Mouse (Mus musculus) testis, adult 2 months (tissue): ENCODE measurements around the gene Lhx2. TPM values are rescaled to one million over a fixed set of nuclear protein-coding genes. Genes with fewer than 3 reads are reported as not detected.
A peak's percentile ranks its signal among the peaks of the same experiment; 100 is the strongest.

ENCODE experiments used
- H3K27ac ChIP-seq: fragments of 200-500 bp; 2 replicates; pipeline ENCODE4 v1.5.1; 2012; ENCODE audit warnings: low read depth, low read length; ENCODE audit not compliant: control insufficient read depth, insufficient read depth
- H3K27me3 ChIP-seq: fragments of 200-500 bp; 2 replicates; pipeline ENCODE4 v1.6.1; 2012; ENCODE audit warnings: mild to moderate bottlenecking, low read length, moderate library complexity; ENCODE audit not compliant: control insufficient read depth, insufficient read depth
- H3K36me3 ChIP-seq: fragments of 200-500 bp; 2 replicates; pipeline ENCODE4 v1.6.1; 2012; ENCODE audit warnings: mild to moderate bottlenecking, low read length; ENCODE audit not compliant: control insufficient read depth, insufficient read depth
- H3K4me1 ChIP-seq: fragments of 200-500 bp; 2 replicates; pipeline ENCODE4 v1.6.1; 2012; ENCODE audit warnings: low read length; ENCODE audit not compliant: control insufficient read depth, insufficient read depth
- H3K4me3 ChIP-seq: fragments of 200-500 bp; 2 replicates; pipeline ENCODE4 v1.5.1; 2012; ENCODE audit warnings: low read depth, mild to moderate bottlenecking, low read length, moderate library complexity, mixed read lengths; ENCODE audit not compliant: control insufficient read depth
- CTCF ChIP-seq: fragments of 200-500 bp; IDR thresholded peaks from 2 replicates; pipeline ENCODE4 v1.5.1; 2012; ENCODE audit warnings: low read depth, mild to moderate bottlenecking, inconsistent platforms, low read length, moderate library complexity; ENCODE audit not compliant: control insufficient read depth, insufficient read depth, insufficient replicate concordance
- POLR2A ChIP-seq: fragments of 200-500 bp; IDR thresholded peaks from 2 replicates; pipeline ENCODE4 v1.6.1; 2012; ENCODE audit warnings: low read depth, mild to moderate bottlenecking, inconsistent platforms, low read length, moderate library complexity; ENCODE audit not compliant: control insufficient read depth
- polyA plus RNA-seq: library from polyadenylated mRNA; depleted of rRNA; stranded (reverse); fragments of >200 nt; gene quantifications from 2 replicates; pipeline ENCODE4 v1.2.3, GENCODE M21; 2012

The Lhx2 gene
- polyA plus RNA-seq, 1 experiment = 1.0 TPM

- Histone ChIP-seq H3K27me3 (peaks cover 4% of the 10 kb centered on the region), H3K4me3 (no peak overlapping the region), H3K27ac (no peak overlapping the region), H3K36me3 (no peaks in the 10 kb centered on the region), H3K4me1 (peaks cover 11% of the 10 kb centered on the region)
- TF ChIP-seq CTCF (no peak), POLR2A (no peak)
Observed at GRCm38 (mm10) chr2:38355731-38356427, 16.8 kb downstream of the Lhx2 start.

- TF ChIP-seq CTCF (no peak), POLR2A (no peak)
- no peak overlapping the region for H3K27ac ChIP-seq
- peaks cover 8% of the 10 kb centered on the region for H3K4me1 ChIP-seq
- no peaks in the 10 kb centered on the region for H3K36me3 ChIP-seq
- H3K27me3 ChIP-seq = peaks cover 4% of the 10 kb centered on the region
- peak overlapping the region; percentile 28; the same call in 1 of the 2 replicates for H3K4me3 ChIP-seq
Observed at GRCm38 (mm10) chr2:38356428-38357260, 17.6 kb downstream of the Lhx2 start.

GRCm38 (mm10) chr2:38357294-38358246, 18.5 kb downstream of the Lhx2 start:
- Histone ChIP-seq H3K4me1 (peaks cover 5% of the 10 kb centered on the region), H3K4me3 (no peak overlapping the region), H3K27me3 (peaks cover 4% of the 10 kb centered on the region), H3K27ac (no peak overlapping the region), H3K36me3 (no peaks in the 10 kb centered on the region)
- TF ChIP-seq CTCF (no peak), POLR2A (no peak)

GRCm38 (mm10) chr2:38358611-38359010, 19.5 kb downstream of the Lhx2 start:
- Histone ChIP-seq H3K36me3 (no peaks in the 10 kb centered on the region), H3K4me1 (peaks cover 5% of the 10 kb centered on the region), H3K4me3 (no peak overlapping the region), H3K27me3 (peaks cover 4% of the 10 kb centered on the region), H3K27ac (no peak overlapping the region)
- TF ChIP-seq POLR2A = no peak
- no peak for TF ChIP-seq CTCF

- no peaks in the 10 kb centered on the region for H3K36me3 ChIP-seq
- peaks cover 5% of the 10 kb centered on the region for H3K4me1 ChIP-seq
- TF ChIP-seq POLR2A (no peak), CTCF (no peak)
- H3K4me3 ChIP-seq = no peak overlapping the region
- H3K27me3 ChIP-seq = peaks cover 4% of the 10 kb centered on the region
- no peak overlapping the region for H3K27ac ChIP-seq
Observed at GRCm38 (mm10) chr2:38359186-38359585, 20.1 kb downstream of the Lhx2 start.

GRCm38 (mm10) chr2:38359811-38360210, 20.7 kb downstream of the Lhx2 start:
- H3K27ac ChIP-seq = no peak overlapping the region
- H3K4me1 ChIP-seq = peaks cover 5% of the 10 kb centered on the region
- H3K27me3 ChIP-seq = peaks cover 4% of the 10 kb centered on the region
- no peak overlapping the region for H3K4me3 ChIP-seq
- no peaks in the 10 kb centered on the region for H3K36me3 ChIP-seq
- TF ChIP-seq POLR2A (no peak), CTCF (no peak)
